Mouse (Mus musculus): ENCODE measurements at regions not wholly inside any gene's neighbourhood (a gene's known extent, or its start where the extent isn't known, plus 50 kb on each side); places are given as distances from the start of the nearest gene placed in this dataset.

DNA sequence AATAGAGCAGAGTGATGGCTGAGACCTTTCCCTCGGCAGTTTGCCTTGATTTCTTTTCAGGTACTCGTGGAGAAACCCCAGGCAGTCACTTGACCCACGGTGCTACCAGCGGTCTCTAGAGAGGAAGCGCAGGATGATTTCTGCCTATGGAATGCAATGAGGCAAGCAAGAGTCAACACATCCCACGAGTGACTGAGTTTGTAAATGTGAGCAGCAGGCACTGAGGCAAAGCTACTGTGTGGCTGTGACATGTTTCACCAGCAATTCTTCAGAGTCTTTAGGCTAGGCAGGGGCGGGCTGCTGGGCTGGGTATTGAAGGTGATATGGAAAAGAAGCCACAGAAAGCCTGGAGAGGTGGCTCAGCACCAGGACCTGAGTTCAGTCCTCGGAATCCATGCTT lies 187.4 kb upstream of the BB014433 start:
- no peak for TF ChIP-seq POLR2A (IDR thresholded peaks at IDR 0.05; ENCODE audit: low read depth, low read length)
- no peak for TF ChIP-seq CTCF (IDR thresholded peaks at IDR 0.05; ENCODE audit: borderline replicate concordance, insufficient read depth, low read length)
